Comparison of ENCODE assay signal across 27 mouse cellular contexts in genomic region chrX:8253711-8254110, GRCm38 (mm10). TPM values are rescaled to one million over a fixed set of nuclear protein-coding genes. Genes with fewer than 3 reads are reported as not detected.
A peak's percentile ranks its signal among the peaks of the same experiment; 100 is the strongest.
DNase-seq lines count a peak whose midpoint lies in the region; ATAC-seq and TF ChIP-seq lines count a peak whose summit lies in the region.
"Had no signal": no experiment of that assay in that cellular context is flagged by ENCODE, and none has a peak within 500 bp of the region (broad histone marks: within the 10 kb centered on the region; RNA-seq: fewer than 3 reads in every experiment).

No protein-coding gene starts in this region.

- H3K27me3 ChIP-seq in kidney, adult 2 months (replicated peaks; ENCODE audit: control insufficient read depth, insufficient read depth, low read length), result no peaks in the 10 kb centered on the region
- H3K27me3 ChIP-seq in MEL (ENCODE audit: control insufficient read depth in 1 of 2, insufficient read depth in 2 of 2, low read length in 2 of 2), result no peaks in the 10 kb centered on the region
- H3K27me3 ChIP-seq in midbrain, postnatal 0 days (ENCODE audit: insufficient read depth, low read length), result no peaks in the 10 kb centered on the region
- H3K27me3 ChIP-seq in hindbrain, embryonic 10.5 days (ENCODE audit: insufficient read depth, poor library complexity, severe bottlenecking), result no peaks in the 10 kb centered on the region
- H3K27me3 ChIP-seq: embryonic facial prominence, embryonic 13.5 days; forebrain, embryonic 12.5 days; forebrain, embryonic 15.5 days; heart, embryonic 12.5 days; heart, embryonic 15.5 days had no signal

- WGBS in kidney, adult 2 months, result 54% methylated on average over 2 of the region's 2 CpGs
- WGBS in midbrain, postnatal 0 days, result 84% methylated on average over 2 of the region's 2 CpGs
- 81% methylated on average over 2 of the region's 2 CpGs for WGBS in hindbrain, embryonic 10.5 days

- no peak overlapping the region for H3K9ac ChIP-seq in MEL (ENCODE audit: control insufficient read depth, low read depth, low read length, poor library complexity, severe bottlenecking)
- H3K9ac ChIP-seq in midbrain, postnatal 0 days (replicated peaks; ENCODE audit: low read length, poor library complexity, severe bottlenecking), result no peak overlapping the region
- H3K9ac ChIP-seq: embryonic facial prominence, embryonic 13.5 days; forebrain, embryonic 12.5 days; forebrain, embryonic 15.5 days; heart, embryonic 12.5 days; heart, embryonic 15.5 days had no signal

- no peak for TF ChIP-seq POLR2A in kidney, adult 2 months (IDR thresholded peaks at IDR 0.05; ENCODE audit: low read depth, low read length)
- TF ChIP-seq POLR2A in MEL (IDR thresholded peaks at IDR 0.05; ENCODE audit: control insufficient read depth in 1 of 2, insufficient read depth in 1 of 2, low read depth in 1 of 2, low read length in 2 of 2, poor library complexity in 1 of 2), result no peak

- peaks cover 15% of the 10 kb centered on the region for H3K79me2 ChIP-seq in MEL (ENCODE audit: control insufficient read depth, insufficient read depth, low read length, poor library complexity)

- no peak for TF ChIP-seq RAD21 in MEL (IDR thresholded peaks at IDR 0.05; ENCODE audit: low read depth, low read length)

- no peak for TF ChIP-seq EP300 in MEL (IDR thresholded peaks at IDR 0.05; ENCODE audit: low read depth in 1 of 2, low read length in 2 of 2)

- H3K9me3 ChIP-seq in MEL (replicated peaks; ENCODE audit: insufficient read depth, low read length), result no peaks in the 10 kb centered on the region
- no peaks in the 10 kb centered on the region for H3K9me3 ChIP-seq in midbrain, postnatal 0 days (ENCODE audit: low read length)
- H3K9me3 ChIP-seq in hindbrain, embryonic 10.5 days, result peaks cover 9% of the 10 kb centered on the region; the same call in 1 of the 2 replicates
- H3K9me3 ChIP-seq: embryonic facial prominence, embryonic 10.5 days; embryonic facial prominence, embryonic 13.5 days; forebrain, embryonic 12.5 days; forebrain, embryonic 15.5 days; heart, embryonic 12.5 days; heart, embryonic 15.5 days had no signal

- H3K4me1 ChIP-seq in kidney, adult 2 months (ENCODE audit: control insufficient read depth, insufficient read depth, low read length), result no peaks in the 10 kb centered on the region
- peaks cover 3 to 18% of the 10 kb centered on the region in 2 experiments; a peak in 3 of 4 replicates for H3K4me1 ChIP-seq in MEL (ENCODE audit: control insufficient read depth in 1 of 2, insufficient read depth in 2 of 2, low read length in 2 of 2)
- no peaks in the 10 kb centered on the region for H3K4me1 ChIP-seq in midbrain, postnatal 0 days (ENCODE audit: insufficient read depth, low read length)
- peaks cover 7% of the 10 kb centered on the region; the same call in 1 of the 2 replicates for H3K4me1 ChIP-seq in hindbrain, embryonic 10.5 days (replicated peaks)
- H3K4me1 ChIP-seq: embryonic facial prominence, embryonic 10.5 days; heart, embryonic 12.5 days had no signal

- ATAC-seq in midbrain, postnatal 0 days (ENCODE audit: low FRiP score), result no peak
- ATAC-seq: activated CD4-positive, CD25-positive, alpha-beta regulatory T cell, adult 4 months; CD4-positive, CD25-positive, alpha-beta regulatory T cell, adult 4 months; forebrain, embryonic 15.5 days had no signal

- no peak overlapping the region for H3K4me3 ChIP-seq in kidney, adult 2 months (ENCODE audit: insufficient read depth, low read depth, low read length)
- no peak overlapping the region for H3K4me3 ChIP-seq in MEL (ENCODE audit: control insufficient read depth in 1 of 2, insufficient read depth in 1 of 2, low read depth in 2 of 2, low read length in 2 of 2)
- H3K4me3 ChIP-seq in midbrain, postnatal 0 days (ENCODE audit: low read depth, low read length), result no peak overlapping the region
- H3K4me3 ChIP-seq in hindbrain, embryonic 10.5 days, result no peak overlapping the region

- no peak for TF ChIP-seq CTCF in kidney, adult 2 months (conservative IDR thresholded peaks at IDR 0.05; ENCODE audit: insufficient read depth, insufficient read length, low read depth, low read length)
- TF ChIP-seq CTCF in MEL (IDR thresholded peaks at IDR 0.05 in 2 of 3, conservative IDR thresholded peaks at IDR 0.05 in 1 of 3; ENCODE audit: control insufficient read depth in 1 of 3, insufficient read depth in 1 of 3, low read depth in 2 of 3, low read length in 3 of 3, poor library complexity in 1 of 3, severe bottlenecking in 1 of 3), result no peak
- TF ChIP-seq CTCF in midbrain, postnatal 0 days (IDR thresholded peaks at IDR 0.05), result no peak

- H3K36me3 ChIP-seq in kidney, adult 2 months (ENCODE audit: control insufficient read depth, insufficient read depth, low read length), result no peaks in the 10 kb centered on the region
- peaks cover 0 to 11% of the 10 kb centered on the region in 2 experiments; a peak in 2 of 4 replicates for H3K36me3 ChIP-seq in MEL (ENCODE audit: control insufficient read depth in 1 of 2, insufficient read depth in 2 of 2, low read length in 2 of 2)
- no peaks in the 10 kb centered on the region for H3K36me3 ChIP-seq in midbrain, postnatal 0 days (ENCODE audit: insufficient read depth, low read length)
- no peaks in the 10 kb centered on the region for H3K36me3 ChIP-seq in hindbrain, embryonic 10.5 days
- H3K36me3 ChIP-seq: embryonic facial prominence, embryonic 13.5 days; forebrain, embryonic 12.5 days; forebrain, embryonic 15.5 days; heart, embryonic 15.5 days had no signal

- peak; percentile 70 for DNase-seq in kidney, adult 2 months
- DNase-seq in kidney, postnatal 4 days, result no peak
- peak; percentile 36 for DNase-seq in MEL (ENCODE audit: low read depth, low spot score)
- peak; percentile 71 for DNase-seq in kidney, adult 9 months
- DNase-seq in kidney, postnatal 25 days, result peak; percentile 44 to 47
- no peak for DNase-seq in midbrain, postnatal 0 days (ENCODE audit: low spot score)
- DNase-seq in hindbrain, embryonic 10.5 days (ENCODE audit: low spot score), result no peak
- DNase-seq: adrenal gland, adult 8-10 months; adrenal gland, postnatal 25 days; cerebellum, postnatal 36 days; gastrocnemius, postnatal 10 days; gastrocnemius, postnatal 36 days; heart, postnatal 10 days; heart, postnatal 36 days had no signal

- no peak overlapping the region for H3K27ac ChIP-seq in kidney, adult 2 months (ENCODE audit: insufficient read depth, low read depth, low read length)
- H3K27ac ChIP-seq in MEL (ENCODE audit: control insufficient read depth, low read depth, low read length), result no peak overlapping the region
- no peak overlapping the region for H3K27ac ChIP-seq in midbrain, postnatal 0 days (ENCODE audit: low read depth, low read length)
- no peak overlapping the region for H3K27ac ChIP-seq in hindbrain, embryonic 10.5 days
- H3K27ac ChIP-seq: embryonic facial prominence, embryonic 10.5 days; embryonic facial prominence, embryonic 13.5 days; forebrain, embryonic 12.5 days; forebrain, embryonic 15.5 days; heart, embryonic 15.5 days; hindbrain, embryonic 14.5 days; hindbrain, postnatal 0 days had no signal

- H3K4me2 ChIP-seq in midbrain, postnatal 0 days (ENCODE audit: low read depth, low read length, poor library complexity, severe bottlenecking), result no peak overlapping the region

TF ChIP-seq in MEL, 35 proteins besides CTCF, POLR2A, EP300 and RAD21 (continues in another document):
- TF ChIP-seq BHLHE40 (IDR thresholded peaks at IDR 0.05; ENCODE audit: borderline replicate concordance, low read depth, low read length) (no peak), SIN3A (IDR thresholded peaks at IDR 0.05; ENCODE audit: low read length) (no peak), ZMIZ1 (IDR thresholded peaks at IDR 0.05; ENCODE audit: low read depth, low read length) (no peak), TBP (IDR thresholded peaks at IDR 0.05; ENCODE audit: low read depth, low read length) (no peak), MAFK (IDR thresholded peaks at IDR 0.05; ENCODE audit: borderline replicate concordance, low read depth, low read length) (no peak), HCFC1 (IDR thresholded peaks at IDR 0.05; ENCODE audit: low read depth, low read length) (no peak), USF2 (IDR thresholded peaks at IDR 0.05; ENCODE audit: borderline replicate concordance in 1 of 2, insufficient read depth in 1 of 2, low read depth in 1 of 2, low read length in 2 of 2) (no peak), ZC3H11A (IDR thresholded peaks at IDR 0.05; ENCODE audit: low read depth, low read length) (no peak), CHD2 (IDR thresholded peaks at IDR 0.05; ENCODE audit: low read length) (no peak), MAZ (IDR thresholded peaks at IDR 0.05; ENCODE audit: low read depth, low read length) (no peak), JUND (IDR thresholded peaks at IDR 0.05; ENCODE audit: low read depth, low read length) (no peak), UBTF (IDR thresholded peaks at IDR 0.05; ENCODE audit: borderline replicate concordance, insufficient read depth, low read depth, low read length) (no peak), NELFE (IDR thresholded peaks at IDR 0.05; ENCODE audit: low read depth, low read length) (no peak)

RNA-seq across cellular contexts. Expression of gene Ftsj1, which starts 1.5 kb away (rescaled TPM):
- polyA plus RNA-seq in kidney, adult 2 months (2012; rRNA removed), result 31.1 and 32.1 TPM in 2 replicates
- 47.2 and 51.8 TPM in 2 replicates for total RNA-seq in MEL (2012; rRNA removed)
- 100 to 1,000 TPM in 1 of 2 experiments, not detected in 1; 124 TPM for polyA plus RNA-seq in MEL (2012; ENCODE audit: insufficient read depth in 1 of 2, insufficient read length in 2 of 2, low read depth in 1 of 2, low replicate concordance in 2 of 2, missing spikeins in 1 of 2)
- total RNA-seq in midbrain, postnatal 0 days (2014; rRNA removed), result 39.6 and 39.9 TPM in 2 replicates
- polyA plus RNA-seq in midbrain, postnatal 0 days (2015; fragmentation: Nextera tagmentation; extraction: Ambion mirVana), result 35.4 and 39.9 TPM in 2 replicates
- polyA plus RNA-seq in hindbrain, embryonic 10.5 days (2016; fragmentation: Nextera tagmentation; extraction: Ambion mirVana), result 45.7 and 48.9 TPM in 2 replicates

RNA-seq across cellular contexts. Expression of gene Slc38a5, which starts 17.2 kb away (rescaled TPM):
- not detected in 2 replicates for polyA plus RNA-seq in kidney, adult 2 months (2012; rRNA removed)
- 63.5 and 100 TPM in 2 replicates for total RNA-seq in MEL (2012; rRNA removed)
- 100 to 1,000 TPM in 1 of 2 experiments, not detected in 1; 146 TPM for polyA plus RNA-seq in MEL (2012; ENCODE audit: insufficient read depth in 1 of 2, insufficient read length in 2 of 2, low read depth in 1 of 2, low replicate concordance in 2 of 2, missing spikeins in 1 of 2)
- 14.4 and 22.4 TPM in 2 replicates for total RNA-seq in midbrain, postnatal 0 days (2014; rRNA removed)
- polyA plus RNA-seq in midbrain, postnatal 0 days (2015; fragmentation: Nextera tagmentation; extraction: Ambion mirVana), result 17.1 and 17.5 TPM in 2 replicates
- polyA plus RNA-seq in hindbrain, embryonic 10.5 days (2016; fragmentation: Nextera tagmentation; extraction: Ambion mirVana), result 4.7 and 6.1 TPM in 2 replicates
- total RNA-seq: adrenal gland, adult 8-10 months; adrenal gland, postnatal 25 days; gastrocnemius, adult 18-20 months; gastrocnemius, postnatal 36 days had no signal
- polyA plus RNA-seq: C2C12; CD4-positive, CD25-positive, alpha-beta regulatory T cell, adult 4 months had no signal

RNA-seq across cellular contexts. Expression of gene Porcn, which starts 47.4 kb away (rescaled TPM):
- polyA plus RNA-seq in kidney, adult 2 months (2012; rRNA removed), result 20.7 and 24.8 TPM in 2 replicates
- 3.5 and 4.5 TPM in 2 replicates for total RNA-seq in MEL (2012; rRNA removed)
- 10 to 100 TPM in 1 of 2 experiments, not detected in 1; 16.1 TPM for polyA plus RNA-seq in MEL (2012; ENCODE audit: insufficient read depth in 1 of 2, insufficient read length in 2 of 2, low read depth in 1 of 2, low replicate concordance in 2 of 2, missing spikeins in 1 of 2)
- 59.9 and 68.0 TPM in 2 replicates for total RNA-seq in midbrain, postnatal 0 days (2014; rRNA removed)
- 42.3 and 44.4 TPM in 2 replicates for polyA plus RNA-seq in midbrain, postnatal 0 days (2015; fragmentation: Nextera tagmentation; extraction: Ambion mirVana)
- 15.1 and 22.6 TPM in 2 replicates for polyA plus RNA-seq in hindbrain, embryonic 10.5 days (2016; fragmentation: Nextera tagmentation; extraction: Ambion mirVana)
- total RNA-seq: granulocyte monocyte progenitor cell, adult 5-6 weeks had no signal

Comparison
In these comparisons a context has a peak if more than half of its experiments do, and no peak if none do; other contexts are left out.
1. DNase-seq: peak in kidney, adult 2 months (single experiment), MEL (single experiment), kidney, adult 9 months (single experiment) and kidney, postnatal 25 days (2 of 2); none in kidney, postnatal 4 days (0 of 2), midbrain, postnatal 0 days (single experiment) and hindbrain, embryonic 10.5 days (single experiment).